Mouse (Mus musculus) CD8-positive naive resting alpha-beta T cell, adult 57 days (primary cell): Measurements from ENCODE around the gene Scrg1. TPM values are rescaled to one million over a fixed set of nuclear protein-coding genes. Genes with fewer than 3 reads are reported as not detected.

Source experiments
- total RNA-seq: library from RNA; stranded (reverse); gene quantifications from one replicate; pipeline ENCODE4 v1.2.4, GENCODE M21; 2023

Gene Scrg1
- not detected for total RNA-seq

GRCm38 (mm10) chr8:57455765-57456164 lies at the start of gene Scrg1:
Gene Scrg1, plus strand, starts transcription at chr8:57455923.

GRCm38 (mm10) chr8:57487441-57488155 lies 31.9 kb downstream of the Scrg1 start, which contains the start of gene Sap30:
Gene Sap30, minus strand, starts transcription at chr8:57487860.

GRCm38 (mm10) chr8:57511316-57512118 lies 55.8 kb downstream of the Scrg1 start, which contains the start of gene Hmgb2:
Gene Hmgb2, plus strand, starts transcription at chr8:57511907.

Other genes starting within 250 kb of the Scrg1 start
- gene Hand2, start 134.9 kb upstream of the Scrg1 start, total RNA-seq: not detected
- gene Sap30, start 31.9 kb downstream of the Scrg1 start, total RNA-seq: 7.1 TPM
- 186 TPM for gene Hmgb2, start 56.0 kb downstream of the Scrg1 start, total RNA-seq
- gene Galnt7, start 197.1 kb downstream of the Scrg1 start, total RNA-seq: 32.4 TPM